Mouse (Mus musculus) kidney, adult 2 months (tissue): ENCODE results near the gene Dmgdh.

Source experiments
- CTCF ChIP-seq: fragments of 200-500 bp; conservative IDR thresholded peaks from 2 replicates; pipeline ENCODE4 v1.5.1; 2011; ENCODE audit warnings: low read depth, mild to moderate bottlenecking, control low read depth, low read length, moderate library complexity, mixed read lengths; ENCODE audit not compliant: insufficient read depth, insufficient read length
- POLR2A ChIP-seq: fragments of 200-500 bp; IDR thresholded peaks from one replicate; pipeline ENCODE4 v1.6.1; 2011; ENCODE audit warnings: low read depth, low read length, control low read depth

GRCm38 (mm10) chr13:93639636-93640035 lies 34.6 kb upstream of the Dmgdh start:
- no peak for TF ChIP-seq CTCF
- no peak for TF ChIP-seq POLR2A
